Mouse (Mus musculus) kidney, embryonic 14.5 days (tissue): ENCODE measurements around the gene Gys1. TPM values are rescaled to one million over a fixed set of nuclear protein-coding genes. Genes with fewer than 3 reads are reported as not detected.

ENCODE experiments used
- ATAC-seq: fragments of 200-750 bp; cut with Nextera tagmentation; 2 replicates; pipeline ENCODE4 v1.8.0; 2017; ENCODE audit warnings: moderate number of reproducible peaks, mild to moderate bottlenecking, moderate TSS enrichment, moderate library complexity; ENCODE audit not compliant: low FRiP score, low TSS enrichment
- H3K27ac ChIP-seq: fragments of 300-500 bp; sonication (generic); 2 replicates; pipeline ENCODE4 v1.5.1; 2014; ENCODE audit warnings: low read depth, mild to moderate bottlenecking, low read length, moderate library complexity, mixed read lengths
- H3K27me3 ChIP-seq: fragments of 300-500 bp; sonication (generic); 2 replicates; pipeline ENCODE4 v1.6.1; 2014; ENCODE audit warnings: mild to moderate bottlenecking, low read length; ENCODE audit not compliant: control insufficient read depth, insufficient read depth
- H3K36me3 ChIP-seq: fragments of 300-500 bp; sonication (generic); 2 replicates; pipeline ENCODE4 v1.6.1; 2014; ENCODE audit warnings: low read length, mixed read lengths; ENCODE audit not compliant: control insufficient read depth, insufficient read depth
- H3K4me1 ChIP-seq: fragments of 300-500 bp; sonication (generic); 2 replicates; pipeline ENCODE4 v1.6.1; 2014; ENCODE audit warnings: low read length, mixed read lengths; ENCODE audit not compliant: control insufficient read depth, insufficient read depth
- H3K4me2 ChIP-seq: fragments of 300-500 bp; sonication (generic); replicated peaks from 2 replicates; pipeline ENCODE4 v1.6.1; 2014; ENCODE audit warnings: low read depth, mild to moderate bottlenecking, low read length
- H3K4me3 ChIP-seq: fragments of 300-500 bp; sonication (generic); 2 replicates; pipeline ENCODE4 v1.5.1; 2014; ENCODE audit warnings: mild to moderate bottlenecking, low read length
- H3K9ac ChIP-seq: fragments of 300-500 bp; sonication (generic); 2 replicates; pipeline ENCODE4 v1.6.1; 2014; ENCODE audit warnings: low read depth, mild to moderate bottlenecking, low read length, moderate library complexity
- H3K9me3 ChIP-seq: fragments of 300-500 bp; sonication (generic); 2 replicates; pipeline ENCODE4 v1.6.1; 2016; ENCODE audit warnings: low read length; ENCODE audit not compliant: control insufficient read depth
- WGBS: fragments of 180-500 bp; shearing (Covaris S2); extraction: QIAGEN DNeasy Blood & Tissue Kit; methylation state at CpG from one replicate; pipeline ENCODE4 v1.1.7; 2014; 5-methylcytosine and 5-hydroxymethylcytosine counted together
- polyA plus RNA-seq: library from polyadenylated mRNA; unstranded; fragments of >200 nt; fragmentation: Nextera tagmentation; extraction: Ambion mirVana; gene quantifications from 2 replicates; pipeline ENCODE4 v1.2.1, GENCODE M21; 2014

The Gys1 gene
- polyA plus RNA-seq, 1 experiment from 2014 or later, result 35.0 TPM

DNA sequence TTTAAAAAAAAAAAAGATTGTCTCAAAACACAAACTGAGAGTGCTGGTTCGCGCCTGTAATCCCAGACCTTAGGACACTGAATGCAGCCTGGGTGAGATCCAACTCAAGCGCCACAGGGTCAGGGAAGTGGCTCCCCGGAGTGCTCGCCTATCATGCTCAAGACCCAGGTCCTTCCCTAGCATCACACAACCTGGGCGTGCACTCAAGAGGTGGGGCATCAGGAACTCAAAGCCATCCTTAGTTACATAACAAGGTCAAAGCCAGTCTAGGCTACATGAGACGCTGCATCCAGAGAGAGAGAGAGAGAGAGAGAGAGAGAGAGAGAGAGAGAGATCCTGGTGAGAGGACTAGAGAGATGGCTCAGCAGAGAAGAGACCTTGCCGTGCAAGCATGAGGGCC, 8.1 kb upstream of the Gys1 start:
- peaks cover 92% of the 10 kb centered on the region for H3K36me3 ChIP-seq
- H3K27ac ChIP-seq, result no peak overlapping the region
- H3K9me3 ChIP-seq, result no peaks in the 10 kb centered on the region
- no peaks in the 10 kb centered on the region for H3K27me3 ChIP-seq
- H3K9ac ChIP-seq, result no peak overlapping the region
- WGBS, result 93% methylated on average over 8 of the region's 8 CpGs
- no peak overlapping the region for H3K4me3 ChIP-seq
- H3K4me2 ChIP-seq, result no peak overlapping the region
- ATAC-seq, result no peak
- no peaks in the 10 kb centered on the region for H3K4me1 ChIP-seq

DNA sequence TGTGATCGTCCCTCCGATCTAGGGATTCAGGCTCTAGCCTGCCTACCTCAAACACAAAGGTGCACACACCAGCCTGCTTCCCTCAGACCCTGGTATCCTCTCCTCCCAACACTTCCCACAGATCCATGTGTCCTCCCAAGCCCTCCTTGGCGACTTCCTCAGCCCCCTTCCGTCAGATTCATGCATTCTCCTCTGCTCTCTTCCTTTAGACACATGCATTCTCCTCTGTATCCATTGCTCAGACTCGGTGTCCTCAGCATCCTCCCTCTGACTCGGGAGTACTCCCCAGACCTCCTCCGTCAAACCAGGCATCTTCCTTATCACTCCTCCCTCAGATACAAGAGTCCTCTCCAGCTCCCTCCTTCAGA, 825 bp upstream of the Gys1 start:
- Histone ChIP-seq H3K36me3 (peaks cover 34% of the 10 kb centered on the region), H3K27me3 (no peaks in the 10 kb centered on the region), H3K27ac (peak overlapping the region; percentile 86; the same call in 1 of the 2 replicates), H3K4me1 (peaks cover 35% of the 10 kb centered on the region), H3K4me2 (peak overlapping the region; percentile 97), H3K9ac (peak overlapping the region; percentile 82), H3K9me3 (no peaks in the 10 kb centered on the region), H3K4me3 (peak overlapping the region; percentile 94)
- WGBS, result 1% methylated on average over 7 of the region's 7 CpGs
- ATAC-seq, result no peak

DNA sequence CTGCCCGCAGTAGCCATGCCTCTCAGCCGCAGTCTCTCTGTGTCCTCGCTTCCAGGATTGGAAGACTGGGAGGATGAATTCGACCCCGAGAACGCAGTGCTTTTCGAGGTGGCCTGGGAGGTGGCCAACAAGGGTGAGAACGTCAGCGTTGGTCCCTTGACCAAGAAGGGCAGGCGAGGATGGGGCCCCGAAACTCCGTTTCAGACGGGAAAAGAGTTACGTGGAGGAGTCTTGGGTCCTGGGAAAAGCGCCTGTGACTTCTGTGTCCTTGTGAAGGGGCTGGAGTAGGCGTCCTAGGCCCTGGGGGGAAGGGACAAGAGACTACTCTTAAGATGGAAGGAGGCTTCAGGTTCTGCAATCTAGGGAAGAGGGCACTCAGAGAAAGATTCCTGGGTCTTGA, 394 bp downstream of the Gys1 start:
- Histone ChIP-seq H3K4me1 (peaks cover 35% of the 10 kb centered on the region), H3K27me3 (no peaks in the 10 kb centered on the region), H3K27ac (peak overlapping the region; percentile 48; the same call in 1 of the 2 replicates), H3K9ac (peak overlapping the region; percentile 75), H3K36me3 (peaks cover 26% of the 10 kb centered on the region), H3K4me2 (peak overlapping the region; percentile 65), H3K9me3 (no peaks in the 10 kb centered on the region), H3K4me3 (peak overlapping the region; percentile 94)
- WGBS, result under 1% methylated on average over 16 of the region's 16 CpGs
- ATAC-seq, result peak; percentile 0; the same call in 1 of the 2 replicates

DNA sequence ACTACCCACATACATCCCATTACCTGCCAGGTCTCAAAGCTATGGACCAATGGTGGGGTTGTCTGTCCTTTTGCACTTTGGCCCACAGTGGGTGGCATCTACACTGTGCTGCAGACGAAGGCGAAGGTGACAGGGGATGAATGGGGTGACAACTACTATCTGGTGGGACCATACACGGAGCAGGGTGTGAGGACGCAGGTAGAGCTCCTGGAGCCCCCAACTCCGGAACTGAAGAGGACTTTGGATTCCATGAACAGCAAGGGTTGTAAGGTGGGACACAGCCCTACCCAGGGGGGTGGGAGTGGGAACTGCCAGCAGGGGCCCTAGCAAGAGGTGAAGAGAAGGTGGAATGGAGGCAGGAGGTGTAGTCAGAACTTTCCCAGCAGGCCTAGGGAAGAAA, 1.8 kb downstream of the Gys1 start:
- no peak overlapping the region for H3K27ac ChIP-seq
- no peak for ATAC-seq
- 95% methylated on average over 5 of the region's 5 CpGs for WGBS
- peaks cover 35% of the 10 kb centered on the region for H3K4me1 ChIP-seq
- H3K27me3 ChIP-seq, result no peaks in the 10 kb centered on the region
- H3K4me3 ChIP-seq, result no peak overlapping the region
- H3K9ac ChIP-seq, result no peak overlapping the region
- H3K9me3 ChIP-seq, result no peaks in the 10 kb centered on the region
- H3K4me2 ChIP-seq, result no peak overlapping the region
- peaks cover 20% of the 10 kb centered on the region for H3K36me3 ChIP-seq

DNA sequence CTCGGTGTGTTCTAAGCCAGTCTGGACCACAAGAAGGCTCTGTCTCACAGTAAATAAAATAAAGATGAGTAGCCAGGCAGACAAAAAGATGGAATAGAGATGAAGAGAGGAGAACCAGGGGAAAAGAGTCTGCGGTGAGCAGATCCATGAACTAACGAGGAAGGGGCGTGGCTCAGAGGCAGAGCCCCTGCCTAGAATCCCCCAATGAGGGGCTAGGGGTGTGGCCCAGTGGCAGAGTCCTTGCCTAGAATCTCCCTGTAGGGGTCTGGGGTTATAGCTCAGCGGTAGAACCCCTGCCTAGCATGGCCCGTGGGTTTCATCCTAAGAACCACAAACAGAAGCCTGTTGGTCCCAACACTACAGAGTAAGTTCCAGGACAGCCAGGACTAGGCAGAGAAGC, 2.4 kb downstream of the Gys1 start:
- WGBS, result 32% methylated on average over 6 of the region's 6 CpGs
- H3K9ac ChIP-seq, result no peak overlapping the region
- H3K27me3 ChIP-seq, result no peaks in the 10 kb centered on the region
- no peak for ATAC-seq
- peaks cover 17% of the 10 kb centered on the region for H3K36me3 ChIP-seq
- no peak overlapping the region for H3K4me2 ChIP-seq
- H3K4me1 ChIP-seq, result peaks cover 35% of the 10 kb centered on the region
- no peak overlapping the region for H3K27ac ChIP-seq
- no peak overlapping the region for H3K4me3 ChIP-seq
- no peaks in the 10 kb centered on the region for H3K9me3 ChIP-seq

DNA sequence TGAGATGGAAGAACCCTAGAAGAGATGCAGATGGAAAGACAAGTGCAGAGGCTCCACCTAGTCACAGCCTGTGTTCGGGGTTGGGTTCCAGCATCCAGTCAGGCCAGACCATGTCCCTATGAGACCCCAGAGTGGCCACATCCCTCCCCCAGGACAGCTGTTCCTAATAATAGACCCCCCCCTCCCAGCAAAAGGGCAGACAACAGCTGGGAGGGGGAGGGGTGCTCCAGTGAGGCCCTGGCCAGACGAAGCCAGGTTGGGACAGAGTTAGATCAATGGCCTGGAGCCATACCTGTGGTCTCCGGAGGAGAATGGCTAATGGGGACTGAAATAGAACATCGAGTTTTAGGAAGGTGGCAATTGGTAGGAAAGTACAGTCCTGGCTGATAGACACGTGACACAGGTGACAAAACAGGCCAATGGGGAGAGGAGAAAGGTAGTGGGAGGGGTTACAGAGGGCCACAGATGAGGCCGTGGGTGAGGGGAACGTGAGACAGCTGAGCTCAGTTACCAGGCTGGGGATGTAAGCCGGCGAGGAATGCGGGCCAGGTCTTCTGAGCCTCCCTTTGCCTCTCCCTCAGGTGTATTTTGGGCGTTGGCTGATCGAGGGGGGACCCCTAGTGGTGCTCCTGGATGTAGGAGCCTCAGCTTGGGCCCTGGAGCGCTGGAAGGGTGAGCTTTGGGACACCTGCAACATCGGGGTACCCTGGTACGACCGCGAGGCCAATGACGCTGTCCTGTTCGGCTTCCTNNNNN, 3.1 kb downstream of the Gys1 start, which contains the start of gene Ruvbl2:
TSS of gene Ruvbl2 (minus strand) at position 576 of the 756 bp plus-strand sequence.
- WGBS, result 24% methylated on average over 19 of the region's 19 CpGs
- H3K4me3 ChIP-seq, result no peak within 1 kb of the TSS
- H3K36me3 ChIP-seq, result peaks cover 20% of the 10 kb centered on the region
- H3K9ac ChIP-seq, result peak within 1 kb of the TSS; percentile 2; the same call in 1 of the 2 replicates
- H3K27me3 ChIP-seq, result no peaks in the 10 kb centered on the region
- H3K27ac ChIP-seq, result no peak within 1 kb of the TSS
- no peaks in the 10 kb centered on the region for H3K9me3 ChIP-seq
- peaks cover 34% of the 10 kb centered on the region for H3K4me1 ChIP-seq
- no peak for ATAC-seq
- peak within 1 kb of the TSS; percentile 19 for H3K4me2 ChIP-seq

DNA sequence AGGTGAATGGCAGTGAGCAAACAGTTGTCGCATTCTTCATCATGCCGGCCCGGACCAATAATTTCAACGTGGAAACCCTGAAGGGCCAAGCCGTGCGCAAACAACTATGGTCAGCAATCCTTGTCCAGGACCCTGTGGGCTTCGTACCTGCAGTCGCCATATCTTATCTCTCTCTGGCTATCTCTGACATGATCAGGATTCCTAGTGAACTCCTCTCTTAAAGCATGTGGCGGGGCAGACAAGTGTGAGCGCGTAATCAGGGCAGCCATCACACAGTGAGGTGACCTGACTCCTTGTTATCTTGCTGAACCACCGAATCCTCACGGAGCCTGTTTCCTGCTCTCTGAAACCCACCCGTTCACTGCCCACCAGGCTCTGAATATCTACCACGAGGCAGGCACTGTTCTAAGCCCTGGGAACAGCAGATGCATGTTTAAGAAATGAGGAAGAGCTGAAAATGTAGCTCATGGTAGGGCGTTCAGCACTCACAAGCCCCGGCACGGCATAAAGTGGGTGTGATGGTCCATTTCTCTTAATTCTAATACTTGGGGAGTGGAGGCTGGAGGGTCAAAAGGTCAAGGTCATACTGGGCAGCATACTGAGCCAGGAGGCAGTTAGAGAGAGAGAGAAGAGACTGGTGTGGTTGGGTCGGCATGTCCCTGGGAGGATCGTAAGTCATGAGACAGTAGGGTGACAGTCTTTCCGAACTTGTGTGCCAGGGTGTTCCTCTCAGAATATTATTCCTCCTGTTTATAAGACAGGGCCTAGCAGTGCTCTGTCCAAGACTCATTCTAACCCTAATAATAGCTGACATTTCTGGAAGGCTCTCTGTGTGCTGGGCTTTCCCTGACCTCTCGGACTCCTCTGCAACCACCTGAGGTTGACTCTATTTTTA, 9.1 kb downstream of the Gys1 start:
- H3K36me3 ChIP-seq, result peaks cover 53% of the 10 kb centered on the region

DNA sequence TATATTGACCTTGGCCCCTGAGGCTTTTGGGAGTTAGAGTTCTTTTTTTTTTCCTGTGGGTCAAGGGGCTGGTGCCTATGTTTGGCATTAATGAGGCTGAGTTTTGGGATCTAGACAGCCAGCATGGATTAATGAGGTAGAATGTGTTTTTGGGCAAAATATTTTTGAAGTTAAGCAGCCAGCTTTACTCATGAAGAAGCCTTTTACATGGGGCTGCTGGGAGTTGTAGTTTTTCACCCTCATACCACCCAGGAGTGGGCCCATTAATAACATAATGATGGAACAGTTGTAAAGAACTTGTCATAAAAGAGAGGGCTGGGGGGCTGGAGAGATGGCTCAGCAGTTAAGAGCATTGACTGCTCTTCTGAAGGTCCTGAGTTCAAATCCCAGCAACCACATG, 11.9 kb downstream of the Gys1 start:
- Histone ChIP-seq H3K27ac (no peak overlapping the region), H3K9me3 (no peaks in the 10 kb centered on the region), H3K27me3 (no peaks in the 10 kb centered on the region), H3K4me1 (0 out of 2 replicates have a peak, but pooled peaks cover 3% of the 10 kb centered on the region), H3K4me2 (no peak overlapping the region), H3K9ac (no peak overlapping the region), H3K4me3 (no peak overlapping the region), H3K36me3 (peaks cover 49% of the 10 kb centered on the region)
- ATAC-seq, result no peak

More for the DNA sequence above, 9.1 kb downstream of the Gys1 start:
- Histone ChIP-seq H3K4me3 (no peak overlapping the region), H3K4me1 (0 out of 2 replicates have a peak, but pooled peaks cover 3% of the 10 kb centered on the region), H3K9ac (no peak overlapping the region), H3K9me3 (no peaks in the 10 kb centered on the region), H3K27ac (no peak overlapping the region), H3K27me3 (no peaks in the 10 kb centered on the region), H3K4me2 (no peak overlapping the region)
- WGBS, result 86% methylated on average over 22 of the region's 22 CpGs
- no peak for ATAC-seq
